Mouse (Mus musculus) kidney, embryonic 15.5 days (tissue): ENCODE measurements around the gene Snca. TPM values are rescaled to one million over a fixed set of nuclear protein-coding genes. Genes with fewer than 3 reads are reported as not detected.
"Not testable (repeated sequence)": the region's sequence is repeated elsewhere in the genome, so short reads cannot be mapped to it uniquely, and the experiment has no call there.

Source experiments
- ATAC-seq: fragments of 200-750 bp; cut with Nextera tagmentation; replicated peaks from 2 replicates; pipeline ENCODE4 v1.8.0; 2017; ENCODE audit warnings: moderate TSS enrichment; ENCODE audit not compliant: low FRiP score
- H3K27ac ChIP-seq: fragments of 300-500 bp; sonication (generic); 2 replicates; pipeline ENCODE4 v1.5.1; 2015; ENCODE audit warnings: mild to moderate bottlenecking, inconsistent platforms
- H3K27me3 ChIP-seq: fragments of 300-500 bp; sonication (generic); 2 replicates; pipeline ENCODE4 v1.6.1; 2015; ENCODE audit warnings: inconsistent platforms
- H3K36me3 ChIP-seq: fragments of 300-500 bp; sonication (generic); 2 replicates; pipeline ENCODE4 v1.6.1; 2015; ENCODE audit warnings: inconsistent platforms
- H3K4me1 ChIP-seq: fragments of 300-500 bp; sonication (generic); 2 replicates; pipeline ENCODE4 v1.6.1; 2015; ENCODE audit warnings: inconsistent platforms
- H3K4me2 ChIP-seq: fragments of 300-500 bp; sonication (generic); 2 replicates; pipeline ENCODE4 v1.6.1; 2015; ENCODE audit warnings: moderate library complexity, mild to moderate bottlenecking, inconsistent platforms
- H3K4me3 ChIP-seq: fragments of 300-500 bp; sonication (generic); replicated peaks from 2 replicates; pipeline ENCODE4 v1.5.1; 2015; ENCODE audit warnings: mild to moderate bottlenecking, inconsistent platforms
- H3K9ac ChIP-seq: fragments of 300-500 bp; sonication (generic); 2 replicates; pipeline ENCODE4 v1.6.1; 2015; ENCODE audit warnings: mild to moderate bottlenecking, inconsistent platforms
- H3K9me3 ChIP-seq: fragments of 300-500 bp; sonication (generic); replicated peaks from 2 replicates; pipeline ENCODE4 v1.6.1; 2016; ENCODE audit warnings: inconsistent platforms
- WGBS: fragments of 180-500 bp; shearing (Covaris S2); methylation state at CpG from one replicate; pipeline ENCODE4 v1.1.7; 2015; ENCODE audit warnings: mixed read lengths; 5-methylcytosine and 5-hydroxymethylcytosine counted together
- polyA plus RNA-seq: library from polyadenylated mRNA; unstranded; fragments of >200 nt; fragmentation: Nextera tagmentation; extraction: Ambion mirVana; gene quantifications from 2 replicates; pipeline ENCODE4 v1.2.1, GENCODE M21; 2015

Gene Snca
- polyA plus RNA-seq, 1 experiment from 2014 or later = 34.8 TPM

DNA sequence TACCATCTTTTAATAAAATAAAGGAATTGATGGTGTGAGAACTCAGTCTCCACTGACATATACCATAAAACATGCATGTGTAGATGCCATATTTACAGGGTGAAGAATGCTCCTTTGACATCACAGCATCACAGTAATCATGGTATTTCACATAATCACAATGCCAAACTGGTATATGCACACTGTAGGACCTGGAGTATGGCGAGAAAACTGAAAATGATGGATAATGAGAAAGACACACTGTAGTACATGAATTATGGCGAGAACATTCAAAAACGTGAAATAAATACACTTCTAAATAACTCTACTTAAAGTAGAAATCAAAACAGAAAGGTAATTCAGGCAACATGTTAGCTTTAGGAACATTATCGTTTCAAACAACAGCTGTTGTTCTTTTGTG is 142.6 kb downstream of the Snca start:
- not testable (repeated sequence) for H3K27me3 ChIP-seq, H3K9me3 ChIP-seq, H3K4me2 ChIP-seq, H3K4me1 ChIP-seq, H3K27ac ChIP-seq, H3K9ac ChIP-seq, H3K4me3 ChIP-seq, H3K36me3 ChIP-seq, ATAC-seq
- 82% methylated on average over 4 of the region's 4 CpGs for WGBS

DNA sequence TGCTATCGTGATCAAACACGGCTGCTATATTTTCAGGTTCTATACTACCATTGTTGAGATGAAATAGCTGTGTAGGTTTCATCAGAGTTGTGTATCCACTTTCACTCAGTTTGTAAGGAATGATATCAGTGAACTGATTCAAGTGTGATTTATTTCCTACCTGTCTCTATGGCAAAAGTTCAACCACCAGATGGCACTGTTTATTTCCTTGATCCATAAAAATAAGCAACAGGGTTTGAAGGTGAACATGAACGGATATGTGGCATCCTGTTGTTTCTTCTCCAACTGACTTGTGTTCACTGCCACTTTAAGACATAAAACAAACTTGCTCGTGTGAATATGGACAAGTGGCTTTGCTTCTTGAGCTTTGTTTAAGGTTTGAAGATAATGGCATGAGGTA is 147.4 kb downstream of the Snca start:
- Histone ChIP-seq H3K27ac (no peak overlapping the region), H3K4me2 (no peak overlapping the region), H3K36me3 (no peaks in the 10 kb centered on the region), H3K9ac (no peak overlapping the region), H3K4me1 (no peaks in the 10 kb centered on the region), H3K9me3 (no peaks in the 10 kb centered on the region), H3K4me3 (no peak overlapping the region), H3K27me3 (no peaks in the 10 kb centered on the region)
- ATAC-seq = no peak
- 44% methylated on average over 4 of the region's 4 CpGs for WGBS

Other genes with a start within 250 kb of the Snca start
- gene Mmrn1, start 95.1 kb upstream of the Snca start, polyA plus RNA-seq = 6.0 and 7.3 TPM in 2 replicates